Mouse (Mus musculus) olfactory bulb, adult 2 months (tissue): Measurements from ENCODE around the gene Rab42.

ENCODE experiments used
- CTCF ChIP-seq: fragments of 200-500 bp; IDR thresholded peaks from 2 replicates; pipeline ENCODE4 v1.5.1; 2012; ENCODE audit warnings: low read depth, mild to moderate bottlenecking, low read length, moderate library complexity; ENCODE audit not compliant: insufficient read depth
- POLR2A ChIP-seq: fragments of 200-500 bp; IDR thresholded peaks from 2 replicates; pipeline ENCODE4 v1.6.1; 2012; ENCODE audit warnings: mild to moderate bottlenecking, low read depth, low read length, moderate library complexity; ENCODE audit not compliant: insufficient read depth

GRCm38 (mm10) chr4:132269740-132270560 lies 33.2 kb downstream of the Rab42 start:
- TF ChIP-seq POLR2A: peak; percentile 100
- no peak for TF ChIP-seq CTCF
